Mouse (Mus musculus): ENCODE results near the gene Prss28. TPM values are rescaled to one million over a fixed set of nuclear protein-coding genes. Genes with fewer than 3 reads are reported as not detected.

Gene Prss28
- polyA plus RNA-seq, 1 experiment from 2014 or later = not detected

GRCm38 (mm10) chr17:25322930-25323329, 14.5 kb downstream of the Prss28 start:
- Histone ChIP-seq H3K4me2 (ENCODE audit: low read depth, low read length, severe bottlenecking) (no peak overlapping the region), H3K36me3 (ENCODE audit: control insufficient read depth, insufficient read depth, low read length) (no peaks in the 10 kb centered on the region), H3K4me1 (replicated peaks; ENCODE audit: control insufficient read depth, insufficient read depth, low read length) (no peaks in the 10 kb centered on the region), H3K9me3 (ENCODE audit: control insufficient read depth, low read length) (no peaks in the 10 kb centered on the region), H3K9ac (ENCODE audit: low read length) (no peak overlapping the region), H3K27ac (ENCODE audit: low read depth, low read length) (no peak overlapping the region), H3K27me3 (ENCODE audit: control insufficient read depth, insufficient read depth, low read length) (no peaks in the 10 kb centered on the region), H3K4me3 (ENCODE audit: low read depth, low read length) (no peak overlapping the region)
- no peak for ATAC-seq (replicated peaks; ENCODE audit: low FRiP score)
- DNase-seq (ENCODE audit: low spot score) = no peak
- WGBS = 13% methylated on average over 2 of the region's 2 CpGs

GRCm38 (mm10) chr17:25332321-25332720, 23.9 kb downstream of the Prss28 start:
- no peaks in the 10 kb centered on the region for H3K9me3 ChIP-seq (ENCODE audit: control insufficient read depth, low read length)

DNA sequence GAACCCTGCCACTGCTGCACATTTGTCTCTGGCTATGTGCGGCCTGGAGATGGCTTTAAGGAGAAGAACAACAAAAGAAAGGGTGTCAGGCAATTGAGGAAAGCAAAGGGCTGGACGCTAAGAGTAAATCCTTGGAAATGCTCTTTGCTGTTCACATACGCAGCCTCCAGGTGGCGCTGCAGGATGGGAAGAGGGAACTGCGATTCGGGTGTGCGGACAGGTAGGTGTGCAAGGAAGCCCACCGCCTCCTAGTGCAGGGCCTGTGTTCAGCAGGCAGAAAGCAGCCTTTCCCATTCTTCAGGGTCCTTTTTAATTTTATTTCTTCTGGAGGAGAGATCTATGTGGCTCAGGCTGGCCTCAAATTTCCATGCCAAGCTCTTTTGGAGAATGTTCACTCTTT, 25.5 kb downstream of the Prss28 start:
- no peak overlapping the region for H3K4me2 ChIP-seq (ENCODE audit: low read depth, low read length, severe bottlenecking)
- DNase-seq (ENCODE audit: low spot score) (peak; percentile 87), ATAC-seq (replicated peaks; ENCODE audit: low FRiP score) (no peak)
- H3K27ac ChIP-seq (ENCODE audit: low read depth, low read length) = no peak overlapping the region
- no peak overlapping the region for H3K4me3 ChIP-seq (ENCODE audit: low read depth, low read length)
- no peaks in the 10 kb centered on the region for H3K9me3 ChIP-seq (ENCODE audit: control insufficient read depth, low read length)
- H3K36me3 ChIP-seq (ENCODE audit: control insufficient read depth, insufficient read depth, low read length) = no peaks in the 10 kb centered on the region
- peaks cover 2% of the 10 kb centered on the region; the same call in 1 of the 2 replicates for H3K27me3 ChIP-seq (ENCODE audit: control insufficient read depth, insufficient read depth, low read length)
- H3K4me1 ChIP-seq (replicated peaks; ENCODE audit: control insufficient read depth, insufficient read depth, low read length) = no peaks in the 10 kb centered on the region
- no peak overlapping the region for H3K9ac ChIP-seq (ENCODE audit: low read length)
- WGBS = 5% methylated on average over 8 of the region's 8 CpGs

More at GRCm38 (mm10) chr17:25332321-25332720, 23.9 kb downstream of the Prss28 start:
- no peak overlapping the region for H3K4me2 ChIP-seq (ENCODE audit: low read depth, low read length, severe bottlenecking)
- DNase-seq (ENCODE audit: low spot score) (no peak), ATAC-seq (replicated peaks; ENCODE audit: low FRiP score) (no peak)
- H3K36me3 ChIP-seq (ENCODE audit: control insufficient read depth, insufficient read depth, low read length) = no peaks in the 10 kb centered on the region
- no peaks in the 10 kb centered on the region for H3K4me1 ChIP-seq (replicated peaks; ENCODE audit: control insufficient read depth, insufficient read depth, low read length)
- peaks cover 2% of the 10 kb centered on the region; the same call in 1 of the 2 replicates for H3K27me3 ChIP-seq (ENCODE audit: control insufficient read depth, insufficient read depth, low read length)
- H3K9ac ChIP-seq (ENCODE audit: low read length) = no peak overlapping the region
- H3K4me3 ChIP-seq (ENCODE audit: low read depth, low read length) = no peak overlapping the region
- 81% methylated on average over 9 of the region's 9 CpGs for WGBS
- no peak overlapping the region for H3K27ac ChIP-seq (ENCODE audit: low read depth, low read length)

GRCm38 (mm10) chr17:25338218-25338617, 29.8 kb downstream of the Prss28 start:
- 81% methylated on average over 4 of the region's 4 CpGs for WGBS
- H3K4me2 ChIP-seq (ENCODE audit: low read depth, low read length, severe bottlenecking) = no peak overlapping the region
- no peak overlapping the region for H3K9ac ChIP-seq (ENCODE audit: low read length)
- no peaks in the 10 kb centered on the region for H3K27me3 ChIP-seq (ENCODE audit: control insufficient read depth, insufficient read depth, low read length)
- H3K4me1 ChIP-seq (replicated peaks; ENCODE audit: control insufficient read depth, insufficient read depth, low read length) = no peaks in the 10 kb centered on the region
- DNase-seq (ENCODE audit: low spot score) (no peak), ATAC-seq (replicated peaks; ENCODE audit: low FRiP score) (no peak)
- H3K36me3 ChIP-seq (ENCODE audit: control insufficient read depth, insufficient read depth, low read length) = no peaks in the 10 kb centered on the region
- H3K4me3 ChIP-seq (ENCODE audit: low read depth, low read length) = no peak overlapping the region
- no peak overlapping the region for H3K27ac ChIP-seq (ENCODE audit: low read depth, low read length)
- H3K9me3 ChIP-seq (ENCODE audit: control insufficient read depth, low read length) = no peaks in the 10 kb centered on the region

DNA sequence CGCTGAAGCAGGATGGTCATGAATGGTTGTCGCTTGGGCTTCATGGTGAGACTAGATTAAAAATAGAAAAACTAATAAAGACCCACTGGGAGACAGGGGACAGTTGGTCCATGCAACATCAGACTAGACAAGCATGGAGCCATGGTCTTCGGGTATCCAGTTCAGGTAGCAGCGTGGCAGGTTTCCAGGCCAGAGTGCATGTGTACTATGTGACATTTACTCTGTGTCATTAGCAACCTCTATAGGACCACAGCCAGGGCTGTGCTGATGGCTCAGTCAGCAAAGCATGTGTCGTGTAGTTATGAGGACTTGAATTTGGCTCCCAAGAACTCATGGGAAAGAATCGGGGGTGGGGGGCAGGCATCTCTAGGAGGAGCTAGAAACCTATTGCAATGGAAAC, 31.6 kb downstream of the Prss28 start:
- H3K9me3 ChIP-seq (ENCODE audit: control insufficient read depth, low read length) = no peaks in the 10 kb centered on the region
- H3K4me3 ChIP-seq (ENCODE audit: low read depth, low read length) = no peak overlapping the region
- no peak overlapping the region for H3K4me2 ChIP-seq (ENCODE audit: low read depth, low read length, severe bottlenecking)
- no peaks in the 10 kb centered on the region for H3K4me1 ChIP-seq (replicated peaks; ENCODE audit: control insufficient read depth, insufficient read depth, low read length)
- no peak overlapping the region for H3K9ac ChIP-seq (ENCODE audit: low read length)
- no peaks in the 10 kb centered on the region for H3K27me3 ChIP-seq (ENCODE audit: control insufficient read depth, insufficient read depth, low read length)
- no peak for ATAC-seq (replicated peaks; ENCODE audit: low FRiP score)
- no peak overlapping the region for H3K27ac ChIP-seq (ENCODE audit: low read depth, low read length)
- no peak for DNase-seq (ENCODE audit: low spot score)
- 86% methylated on average over 6 of the region's 6 CpGs for WGBS
- H3K36me3 ChIP-seq (ENCODE audit: control insufficient read depth, insufficient read depth, low read length) = no peaks in the 10 kb centered on the region

- 62% methylated on average over 3 of the region's 3 CpGs for WGBS
- Histone ChIP-seq H3K27me3 (ENCODE audit: control insufficient read depth, insufficient read depth, low read length) (no peaks in the 10 kb centered on the region), H3K9ac (ENCODE audit: low read length) (no peak overlapping the region), H3K4me1 (replicated peaks; ENCODE audit: control insufficient read depth, insufficient read depth, low read length) (no peaks in the 10 kb centered on the region), H3K4me3 (ENCODE audit: low read depth, low read length) (no peak overlapping the region), H3K36me3 (ENCODE audit: control insufficient read depth, insufficient read depth, low read length) (no peaks in the 10 kb centered on the region), H3K27ac (ENCODE audit: low read depth, low read length) (no peak overlapping the region), H3K9me3 (ENCODE audit: control insufficient read depth, low read length) (no peaks in the 10 kb centered on the region), H3K4me2 (ENCODE audit: low read depth, low read length, severe bottlenecking) (no peak overlapping the region)
- DNase-seq (ENCODE audit: low spot score) = no peak
- no peak for ATAC-seq (replicated peaks; ENCODE audit: low FRiP score)
These were observed 33.0 kb downstream of the Prss28 start for GRCm38 (mm10) chr17:25341490-25341889.

GRCm38 (mm10) chr17:25345462-25345861, 37.0 kb downstream of the Prss28 start, which contains the start of gene Tpsab1:
TSS of gene Tpsab1 (minus strand) at chr17:25345562.
- Histone ChIP-seq H3K36me3 (ENCODE audit: control insufficient read depth, insufficient read depth, low read length) (no peaks in the 10 kb centered on the region), H3K4me1 (replicated peaks; ENCODE audit: control insufficient read depth, insufficient read depth, low read length) (no peaks in the 10 kb centered on the region), H3K27me3 (ENCODE audit: control insufficient read depth, insufficient read depth, low read length) (no peaks in the 10 kb centered on the region), H3K9ac (ENCODE audit: low read length) (no peak within 1 kb of the TSS), H3K4me3 (ENCODE audit: low read depth, low read length) (no peak within 1 kb of the TSS), H3K4me2 (ENCODE audit: low read depth, low read length, severe bottlenecking) (no peak within 1 kb of the TSS), H3K27ac (ENCODE audit: low read depth, low read length) (no peak within 1 kb of the TSS), H3K9me3 (ENCODE audit: control insufficient read depth, low read length) (no peaks in the 10 kb centered on the region)
- DNase-seq (ENCODE audit: low spot score) = no peak
- WGBS = 85% methylated on average over 4 of the region's 4 CpGs
- ATAC-seq (replicated peaks; ENCODE audit: low FRiP score) = no peak

GRCm38 (mm10) chr17:25361291-25361690, 52.8 kb downstream of the Prss28 start:
- Histone ChIP-seq H3K9ac (ENCODE audit: low read length) (no peak overlapping the region), H3K4me3 (ENCODE audit: low read depth, low read length) (no peak overlapping the region), H3K27me3 (ENCODE audit: control insufficient read depth, insufficient read depth, low read length) (no peaks in the 10 kb centered on the region), H3K36me3 (ENCODE audit: control insufficient read depth, insufficient read depth, low read length) (no peaks in the 10 kb centered on the region), H3K4me2 (ENCODE audit: low read depth, low read length, severe bottlenecking) (no peak overlapping the region), H3K4me1 (replicated peaks; ENCODE audit: control insufficient read depth, insufficient read depth, low read length) (no peaks in the 10 kb centered on the region), H3K27ac (ENCODE audit: low read depth, low read length) (no peak overlapping the region), H3K9me3 (ENCODE audit: control insufficient read depth, low read length) (no peaks in the 10 kb centered on the region)
- 69% methylated on average over 2 of the region's 2 CpGs for WGBS
- ATAC-seq (replicated peaks; ENCODE audit: low FRiP score) (no peak), DNase-seq (ENCODE audit: low spot score) (no peak)
